Mouse (Mus musculus): Measurements from ENCODE around the gene Notum. TPM values are rescaled to one million over a fixed set of nuclear protein-coding genes. Genes with fewer than 3 reads are reported as not detected.

Notum gene
- total and polyA plus RNA-seq, 2 experiments from 2014 or later: 4.1 to 6.9 TPM

- WGBS: 89% methylated on average over 8 of the region's 8 CpGs
- TF ChIP-seq CTCF (IDR thresholded peaks at IDR 0.05; ENCODE audit: low read depth): no peak
- H3K4me3 ChIP-seq (ENCODE audit: low read length): no peak overlapping the region
- DNase-seq (ENCODE audit: low spot score) (no peak), ATAC-seq (no peak)
- H3K4me1 ChIP-seq (ENCODE audit: insufficient read depth, low read length): peaks cover 7% of the 10 kb centered on the region; the same call in 1 of the 2 replicates
- H3K9me3 ChIP-seq (ENCODE audit: low read length): no peaks in the 10 kb centered on the region
- no peaks in the 10 kb centered on the region for H3K36me3 ChIP-seq (ENCODE audit: insufficient read depth, low read length)
- no peak overlapping the region for H3K27ac ChIP-seq
- H3K27me3 ChIP-seq (ENCODE audit: insufficient read depth, low read length): no peaks in the 10 kb centered on the region
- H3K4me2 ChIP-seq (ENCODE audit: low read depth, low read length): no peak overlapping the region
- H3K9ac ChIP-seq (replicated peaks; ENCODE audit: low read length): no peak overlapping the region
These were observed 19.1 kb downstream of the Notum start for GRCm38 (mm10) chr11:120641869-120642268.

GRCm38 (mm10) chr11:120641255-120641654 lies 19.7 kb downstream of the Notum start:
- DNase-seq (ENCODE audit: low spot score) (no peak), ATAC-seq (no peak)
- no peaks in the 10 kb centered on the region for H3K27me3 ChIP-seq (ENCODE audit: insufficient read depth, low read length)
- H3K36me3 ChIP-seq (ENCODE audit: insufficient read depth, low read length): no peaks in the 10 kb centered on the region
- peaks cover 7% of the 10 kb centered on the region; the same call in 1 of the 2 replicates for H3K4me1 ChIP-seq (ENCODE audit: insufficient read depth, low read length)
- no peak overlapping the region for H3K9ac ChIP-seq (replicated peaks; ENCODE audit: low read length)
- no peak overlapping the region for H3K27ac ChIP-seq
- H3K4me3 ChIP-seq (ENCODE audit: low read length): no peak overlapping the region
- H3K9me3 ChIP-seq (ENCODE audit: low read length): no peaks in the 10 kb centered on the region
- H3K4me2 ChIP-seq (ENCODE audit: low read depth, low read length): no peak overlapping the region
- WGBS: 73% methylated on average over 9 of the region's 9 CpGs
- TF ChIP-seq CTCF (IDR thresholded peaks at IDR 0.05; ENCODE audit: low read depth): no peak

- Histone ChIP-seq H3K4me1 (ENCODE audit: insufficient read depth, low read length) (peaks cover 17% of the 10 kb centered on the region), H3K4me2 (ENCODE audit: low read depth, low read length) (no peak overlapping the region), H3K9me3 (ENCODE audit: low read length) (no peaks in the 10 kb centered on the region), H3K4me3 (ENCODE audit: low read length) (no peak overlapping the region), H3K9ac (replicated peaks; ENCODE audit: low read length) (no peak overlapping the region), H3K27me3 (ENCODE audit: insufficient read depth, low read length) (no peaks in the 10 kb centered on the region), H3K36me3 (ENCODE audit: insufficient read depth, low read length) (no peaks in the 10 kb centered on the region), H3K27ac (no peak overlapping the region)
- ATAC-seq (no peak), DNase-seq (ENCODE audit: low spot score) (no peak)
- no peak for TF ChIP-seq CTCF (IDR thresholded peaks at IDR 0.05; ENCODE audit: low read depth)
- 88% methylated on average over 5 of the region's 5 CpGs for WGBS
These were observed 26.2 kb downstream of the Notum start for GRCm38 (mm10) chr11:120634810-120635209.

- peak within 1 kb of the TSS; percentile 96 for H3K4me2 ChIP-seq (ENCODE audit: low read depth, low read length)
- WGBS: 12% methylated on average over 58 of the region's 58 CpGs
- TF ChIP-seq CTCF (IDR thresholded peaks at IDR 0.05; ENCODE audit: low read depth): no peak
These were observed 27.2 kb downstream of the Notum start, which contains the start of gene Mafg for GRCm38 (mm10) chr11:120633520-120634343. Gene Mafg (minus strand): TSS chr11:120633600.

GRCm38 (mm10) chr11:120632559-120633519 lies 28.1 kb downstream of the Notum start:
- H3K27me3 ChIP-seq (ENCODE audit: insufficient read depth, low read length): no peaks in the 10 kb centered on the region
- TF ChIP-seq CTCF (IDR thresholded peaks at IDR 0.05; ENCODE audit: low read depth): no peak
- ATAC-seq: peak; percentile 76
- H3K27ac ChIP-seq: peak overlapping the region; percentile 88
- peak overlapping the region; percentile 96 for H3K4me2 ChIP-seq (ENCODE audit: low read depth, low read length)
- DNase-seq (ENCODE audit: low spot score): peak; percentile 68
- H3K4me3 ChIP-seq (ENCODE audit: low read length): peak overlapping the region; percentile 92
- peaks cover 17% of the 10 kb centered on the region for H3K4me1 ChIP-seq (ENCODE audit: insufficient read depth, low read length)
- H3K9ac ChIP-seq (replicated peaks; ENCODE audit: low read length): peak overlapping the region; percentile 88
- no peaks in the 10 kb centered on the region for H3K9me3 ChIP-seq (ENCODE audit: low read length)
- H3K36me3 ChIP-seq (ENCODE audit: insufficient read depth, low read length): no peaks in the 10 kb centered on the region
- under 1% methylated on average over 103 of the region's 116 CpGs for WGBS

More at GRCm38 (mm10) chr11:120633520-120634343, 27.2 kb downstream of the Notum start, which contains the start of gene Mafg:
- peak within 1 kb of the TSS; percentile 92 for H3K4me3 ChIP-seq (ENCODE audit: low read length)
- ATAC-seq (peak; percentile 94), DNase-seq (ENCODE audit: low spot score) (peak; percentile 98)
- peak within 1 kb of the TSS; percentile 88 for H3K9ac ChIP-seq (replicated peaks; ENCODE audit: low read length)
- H3K36me3 ChIP-seq (ENCODE audit: insufficient read depth, low read length): no peaks in the 10 kb centered on the region
- H3K27ac ChIP-seq: peak within 1 kb of the TSS; percentile 88
- no peaks in the 10 kb centered on the region for H3K27me3 ChIP-seq (ENCODE audit: insufficient read depth, low read length)
- no peaks in the 10 kb centered on the region for H3K9me3 ChIP-seq (ENCODE audit: low read length)
- peaks cover 17% of the 10 kb centered on the region for H3K4me1 ChIP-seq (ENCODE audit: insufficient read depth, low read length)

- peak overlapping the region; percentile 88 for H3K27ac ChIP-seq
- TF ChIP-seq CTCF (IDR thresholded peaks at IDR 0.05; ENCODE audit: low read depth): no peak
- WGBS: 62% methylated on average over 4 of the region's 4 CpGs
These were observed 29.1 kb downstream of the Notum start for GRCm38 (mm10) chr11:120631726-120632448.

More at GRCm38 (mm10) chr11:120631726-120632448, 29.1 kb downstream of the Notum start:
- Histone ChIP-seq H3K4me1 (ENCODE audit: insufficient read depth, low read length) (peaks cover 17% of the 10 kb centered on the region), H3K9me3 (ENCODE audit: low read length) (no peaks in the 10 kb centered on the region), H3K36me3 (ENCODE audit: insufficient read depth, low read length) (0 out of 2 replicates have a peak, but pooled peaks cover 4% of the 10 kb centered on the region), H3K4me2 (ENCODE audit: low read depth, low read length) (peak overlapping the region; percentile 96), H3K9ac (replicated peaks; ENCODE audit: low read length) (peak overlapping the region; percentile 88), H3K27me3 (ENCODE audit: insufficient read depth, low read length) (no peaks in the 10 kb centered on the region), H3K4me3 (ENCODE audit: low read length) (peak overlapping the region; percentile 92)
- no peak for ATAC-seq
- DNase-seq (ENCODE audit: low spot score): no peak

Measured in hindbrain, postnatal 0 days (tissue).